Mouse (Mus musculus) C2C12 (cell line): ENCODE results near the gene Bcl9l. TPM values are rescaled to one million over a fixed set of nuclear protein-coding genes. Genes with fewer than 3 reads are reported as not detected.
A peak's percentile ranks its signal among the peaks of the same experiment; 100 is the strongest.

Source experiments
- H3K27me3 ChIP-seq: one replicate; pipeline ENCODE4 v1.6.1; 2011; ENCODE audit not compliant: control insufficient read depth, insufficient read depth, insufficient read length
- H3K36me3 ChIP-seq: one replicate; pipeline ENCODE4 v1.6.1; 2011; ENCODE audit not compliant: control insufficient read depth, insufficient read depth
- H3K4me3 ChIP-seq: one replicate; pipeline ENCODE4 v1.5.1; 2011; ENCODE audit warnings: mild to moderate bottlenecking, control low read depth; ENCODE audit not compliant: poor library complexity, insufficient read depth, severe bottlenecking
- H3K79me2 ChIP-seq: one replicate; pipeline ENCODE4 v1.6.1; 2011; ENCODE audit not compliant: control insufficient read depth, insufficient read depth
- H3K79me3 ChIP-seq: one replicate; pipeline ENCODE4 v1.6.1; 2011; ENCODE audit warnings: low read depth, control low read depth
- H3ac ChIP-seq: one replicate; pipeline ENCODE3; 2011; ENCODE audit warnings: low read depth; ENCODE audit not compliant: control insufficient read depth, insufficient read length
- CEBPB ChIP-seq: IDR thresholded peaks from one replicate; pipeline ENCODE4 v1.6.1; 2011; ENCODE audit warnings: low read depth, mild to moderate bottlenecking, control low read depth, moderate library complexity
- CTCF ChIP-seq: IDR thresholded peaks from one replicate; pipeline ENCODE4 v1.5.1; 2011; ENCODE audit not compliant: control insufficient read depth, insufficient read depth, insufficient read length
- FOSL1 ChIP-seq: IDR thresholded peaks from one replicate; pipeline ENCODE4 v1.8.0; 2011; ENCODE audit warnings: mild to moderate bottlenecking, low read length; ENCODE audit not compliant: poor library complexity, insufficient read depth, severe bottlenecking
- MAX ChIP-seq: IDR thresholded peaks from one replicate; pipeline ENCODE4 v1.6.1; 2011; ENCODE audit warnings: mild to moderate bottlenecking, control low read depth
- MYOD1 ChIP-seq: IDR thresholded peaks from one replicate; pipeline ENCODE4 v1.6.1; 2011; ENCODE audit warnings: low read depth; ENCODE audit not compliant: control insufficient read depth, insufficient read length
- MYOG ChIP-seq: IDR thresholded peaks from one replicate; pipeline ENCODE4 v1.6.1; 2011; ENCODE audit not compliant: control insufficient read depth, insufficient read length; ENCODE audit errors: extremely low read depth
- USF1 ChIP-seq: IDR thresholded peaks from one replicate; pipeline ENCODE4 v1.6.1; 2011; ENCODE audit warnings: low read depth, mild to moderate bottlenecking, control low read depth, moderate library complexity
- polyA plus RNA-seq: library from polyadenylated mRNA; unstranded; fragments of >200 nt; fragmentation: generic; extraction: Trizol; gene quantifications from one replicate; pipeline ENCODE4 v1.2.1, GENCODE M21; 2012; ENCODE audit warnings: missing spikeins

Bcl9l gene
- polyA plus RNA-seq, 1 experiment = 31.4 TPM

- Histone ChIP-seq H3K79me3 (peaks cover 63% of the 10 kb centered on the region), H3K4me3 (no peak overlapping the region), H3ac (no peak overlapping the region), H3K79me2 (peaks cover 99% of the 10 kb centered on the region), H3K27me3 (no peaks in the 10 kb centered on the region), H3K36me3 (peaks cover 3% of the 10 kb centered on the region)
- TF ChIP-seq MYOD1 (no peak), MYOG (no peak), MAX (no peak), CTCF (no peak), USF1 (no peak), FOSL1 (no peak), CEBPB (no peak)
Measured at GRCm38 (mm10) chr9:44492631-44493461, 10.2 kb downstream of the Bcl9l start.

DNA sequence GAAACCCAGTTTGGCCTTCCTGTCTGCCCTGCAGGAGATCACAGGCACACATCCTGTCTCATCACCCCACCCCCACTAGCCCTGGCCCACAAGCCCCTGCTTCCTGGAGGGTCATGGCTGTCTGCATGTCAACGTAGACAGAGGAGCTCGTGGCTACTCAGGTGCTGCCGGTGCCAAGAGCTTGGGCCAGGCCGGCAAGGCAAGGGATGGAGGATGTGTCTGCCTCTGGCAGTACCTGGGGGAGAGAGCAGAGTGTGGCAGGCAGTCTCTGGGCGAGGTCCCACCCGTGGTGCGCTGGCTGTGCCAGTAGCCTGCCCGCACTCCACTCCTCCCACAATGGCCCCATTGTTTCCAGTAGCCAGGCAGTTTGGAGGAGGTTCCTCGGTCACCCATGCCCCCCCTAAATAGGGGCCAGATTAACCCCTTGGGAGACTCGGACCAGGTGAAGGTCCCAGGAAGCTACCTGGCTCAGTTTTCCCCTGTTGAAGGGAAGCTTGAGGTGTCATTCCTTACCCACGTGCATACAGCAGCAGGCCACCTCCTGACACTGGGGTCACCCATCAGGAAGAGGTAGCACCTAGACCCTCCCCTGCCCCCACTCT is 11.7 kb downstream of the Bcl9l start:
- no peak overlapping the region for H3K4me3 ChIP-seq
- H3K79me3 ChIP-seq = peaks cover 54% of the 10 kb centered on the region
- peaks cover 90% of the 10 kb centered on the region for H3K79me2 ChIP-seq
- peak overlapping the region; percentile 41 for H3ac ChIP-seq
- TF ChIP-seq FOSL1 (no peak), CTCF (no peak), MYOD1 (no peak), MAX (no peak), USF1 (no peak), MYOG (no peak), CEBPB (no peak)
- H3K27me3 ChIP-seq = no peaks in the 10 kb centered on the region
- H3K36me3 ChIP-seq = peaks cover 3% of the 10 kb centered on the region

- Histone ChIP-seq H3K4me3 (no peak overlapping the region), H3ac (peak overlapping the region; percentile 9), H3K79me2 (peaks cover 84% of the 10 kb centered on the region), H3K36me3 (peaks cover 3% of the 10 kb centered on the region), H3K27me3 (no peaks in the 10 kb centered on the region), H3K79me3 (peaks cover 52% of the 10 kb centered on the region)
- TF ChIP-seq CEBPB (no peak), MYOG (no peak), CTCF (no peak), FOSL1 (no peak), MAX (no peak), MYOD1 (no peak), USF1 (no peak)
Measured at GRCm38 (mm10) chr9:44494863-44495809, 12.5 kb downstream of the Bcl9l start.

DNA sequence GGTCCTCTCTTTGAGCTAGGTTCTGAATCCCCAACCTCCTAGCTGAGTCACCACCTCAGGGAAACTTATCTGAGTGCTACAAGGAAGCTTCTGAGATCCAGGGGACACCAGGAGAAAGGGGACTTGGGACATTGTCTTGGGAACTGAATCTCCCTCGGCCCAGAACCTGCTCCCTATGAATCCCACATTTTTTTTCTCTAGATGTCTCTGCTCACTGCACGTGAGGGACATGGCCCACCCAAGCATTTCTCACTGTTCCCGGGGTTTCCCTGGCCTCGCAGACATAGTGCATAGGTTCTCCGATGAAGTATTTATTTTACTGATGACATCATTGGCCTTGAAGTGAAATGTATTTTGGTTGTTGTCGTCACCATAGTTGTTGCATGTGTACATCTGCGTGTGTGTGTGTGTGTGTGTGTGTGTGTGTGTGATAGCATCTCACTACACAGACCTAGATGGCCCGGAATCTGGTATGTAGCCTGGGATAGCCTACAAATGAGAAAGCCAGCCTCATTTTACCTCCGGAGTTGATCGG is 13.3 kb downstream of the Bcl9l start:
- H3K36me3 ChIP-seq = peaks cover 3% of the 10 kb centered on the region
- H3ac ChIP-seq = no peak overlapping the region
- TF ChIP-seq MYOG = no peak
- TF ChIP-seq MYOD1 = no peak
- TF ChIP-seq CTCF = no peak
- no peak for TF ChIP-seq FOSL1
- TF ChIP-seq MAX = no peak
- no peak for TF ChIP-seq USF1
- no peak for TF ChIP-seq CEBPB
- no peak overlapping the region for H3K4me3 ChIP-seq
- H3K27me3 ChIP-seq = no peaks in the 10 kb centered on the region
- peaks cover 83% of the 10 kb centered on the region for H3K79me2 ChIP-seq
- peaks cover 48% of the 10 kb centered on the region for H3K79me3 ChIP-seq

DNA sequence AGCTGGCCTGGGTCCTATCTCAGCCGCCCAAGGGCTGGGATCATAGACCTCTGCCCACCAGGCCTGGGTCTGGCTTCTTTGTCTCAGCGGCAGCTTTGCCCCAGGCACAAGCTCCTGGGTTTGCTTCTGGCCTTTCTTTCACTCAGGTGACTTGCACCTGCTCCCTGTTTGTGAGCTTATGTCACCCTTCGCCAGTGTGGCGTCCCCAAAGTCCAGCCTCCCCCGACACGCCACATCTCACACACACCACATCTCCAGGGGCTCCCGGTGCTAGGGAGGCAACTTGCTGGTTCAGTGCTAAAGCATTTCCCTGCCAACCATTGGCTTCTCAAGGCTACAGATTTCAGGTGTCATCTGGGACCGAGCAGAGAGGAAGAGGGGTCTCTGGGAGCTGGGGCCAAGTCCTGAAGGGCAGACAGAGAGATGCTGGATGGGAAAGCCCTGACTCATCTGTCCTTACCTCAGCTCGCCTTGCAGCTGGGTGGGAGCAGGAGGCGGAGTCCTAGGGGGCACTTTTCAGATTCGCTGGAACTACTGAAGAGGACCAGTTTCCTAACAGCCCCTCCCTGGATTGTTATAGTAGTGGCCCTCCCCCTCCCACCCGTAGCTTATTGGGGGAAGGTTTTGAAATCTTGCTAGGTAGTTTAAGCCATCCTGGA is 14.3 kb downstream of the Bcl9l start:
- Histone ChIP-seq H3K79me2 (peaks cover 83% of the 10 kb centered on the region), H3K27me3 (no peaks in the 10 kb centered on the region), H3K4me3 (no peak overlapping the region), H3K79me3 (peaks cover 43% of the 10 kb centered on the region), H3ac (no peak overlapping the region), H3K36me3 (no peaks in the 10 kb centered on the region)
- TF ChIP-seq MYOG (no peak), MYOD1 (no peak), CEBPB (no peak), USF1 (no peak), FOSL1 (no peak), CTCF (no peak), MAX (no peak)
